Mouse (Mus musculus) spleen, adult 12 weeks (tissue): ENCODE data around the gene Tdrd1.

ENCODE experiments used
- DNase-seq: peaks from one replicate; pipeline ENCODE4 v3.0.0; 2022; ENCODE audit warnings: low spot score

The Tdrd1 gene

DNA sequence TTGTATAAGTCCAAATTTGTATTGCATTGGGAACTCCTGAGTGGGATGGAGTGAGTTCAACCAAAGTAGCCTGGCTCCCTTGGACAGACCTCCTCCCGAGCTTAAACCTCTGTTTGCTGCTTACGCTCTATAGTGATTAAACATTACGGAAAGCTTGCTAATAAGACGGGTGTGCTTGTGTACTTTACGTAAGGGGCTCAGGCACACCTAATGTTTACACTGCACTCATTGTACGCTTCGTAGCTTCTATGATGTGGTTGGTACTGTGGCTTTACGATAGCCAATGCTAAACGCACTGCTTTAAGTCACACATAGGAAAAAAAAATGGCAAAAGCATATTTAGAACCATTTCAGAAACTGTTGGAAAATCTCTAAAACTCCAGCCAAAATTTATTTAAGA, 3.3 kb downstream of the Tdrd1 start:
- no peak for DNase-seq

DNA sequence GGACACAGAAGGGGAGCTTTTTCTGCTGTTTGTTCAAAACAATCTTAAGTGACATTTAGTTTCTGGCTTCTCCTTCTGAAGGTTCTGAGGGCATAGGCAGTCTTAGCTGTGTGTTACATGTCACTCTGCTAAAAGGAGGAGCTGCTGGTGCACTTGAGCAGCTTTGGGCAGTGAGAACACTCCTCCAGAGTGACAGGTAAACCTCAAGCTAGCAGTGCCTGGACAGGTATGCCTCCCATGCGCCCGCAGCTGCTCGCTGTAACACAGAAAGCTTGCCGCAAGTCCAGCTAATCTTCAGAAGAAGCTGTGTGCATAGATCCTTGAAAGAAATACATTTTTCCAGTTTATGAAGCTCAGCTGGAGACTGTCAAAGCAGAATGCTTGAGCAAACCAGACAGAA, 4.2 kb downstream of the Tdrd1 start:
- no peak for DNase-seq

DNA sequence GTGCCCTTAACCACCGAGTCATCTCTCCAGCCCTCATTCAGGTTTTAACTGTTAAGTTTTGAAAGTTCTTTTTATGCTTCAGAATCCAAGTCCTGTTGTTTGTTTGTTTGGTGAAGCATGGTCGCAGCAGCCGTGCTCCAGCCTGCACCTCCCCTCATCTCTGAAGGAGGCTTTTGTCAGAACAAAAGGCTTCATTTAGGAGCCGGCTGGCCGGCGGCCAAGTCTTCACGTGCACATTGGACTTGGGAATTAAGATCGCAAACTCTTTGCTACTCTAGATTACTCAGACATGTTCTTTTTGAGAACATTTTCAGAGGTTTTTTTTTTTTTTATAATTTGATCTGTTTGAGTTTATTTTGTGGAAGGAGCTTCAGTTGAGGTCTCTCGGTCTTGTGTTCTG, 9.3 kb downstream of the Tdrd1 start:
- no peak for DNase-seq

DNA sequence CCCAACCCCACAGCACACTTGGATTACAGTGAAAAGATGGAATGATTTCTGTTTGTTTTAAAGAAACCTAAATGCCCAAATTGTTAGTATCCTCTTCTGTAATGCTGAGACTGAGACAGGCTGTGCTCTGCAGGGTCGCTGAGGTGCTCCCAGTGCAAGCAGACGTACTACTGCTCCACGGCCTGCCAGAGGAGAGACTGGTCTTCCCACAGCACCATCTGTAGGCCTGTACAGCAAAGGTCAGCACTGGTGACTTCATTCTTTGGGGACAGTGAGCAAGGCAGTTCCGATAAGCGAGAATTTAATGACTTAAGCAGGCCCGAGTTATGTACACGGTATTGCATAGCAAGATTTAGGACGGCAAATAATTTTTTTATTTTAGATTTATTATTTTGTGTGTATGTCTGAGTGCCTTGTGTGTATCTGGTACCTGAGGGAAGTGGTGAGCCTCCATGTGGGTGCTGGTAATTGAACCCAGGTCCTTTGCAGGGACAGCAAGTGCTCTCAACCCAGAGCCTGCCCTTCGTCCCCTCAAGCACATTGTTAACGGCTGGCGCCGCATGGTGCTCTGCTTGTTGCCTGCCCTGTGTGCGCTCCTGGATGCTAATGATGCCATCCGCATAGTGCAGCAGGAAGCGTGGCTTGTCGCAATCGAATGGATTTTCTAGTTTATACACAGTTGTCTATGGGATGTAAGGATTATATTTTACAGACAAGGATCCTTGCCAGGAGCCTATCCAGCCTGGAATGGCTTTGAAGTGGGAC, 13.1 kb downstream of the Tdrd1 start:
- DNase-seq: no peak

DNA sequence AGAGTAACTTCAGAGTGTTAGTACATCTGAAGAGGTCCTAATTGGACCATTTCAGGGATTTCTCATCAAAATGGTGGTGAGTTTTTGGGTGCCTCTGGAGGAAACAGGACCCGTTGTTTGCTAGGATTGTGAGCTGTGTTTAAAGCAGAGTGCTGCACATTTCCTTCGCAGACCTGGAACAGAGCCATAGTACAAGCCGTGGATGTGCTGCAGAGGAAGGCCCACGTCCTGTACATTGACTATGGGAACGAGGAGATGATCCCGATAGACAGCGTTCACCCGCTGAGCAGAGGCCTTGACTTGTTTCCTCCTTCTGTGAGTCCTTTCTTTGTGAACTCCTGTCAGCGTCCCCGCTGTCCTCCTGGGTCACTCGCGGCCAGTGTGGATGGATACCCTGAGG, 17.0 kb downstream of the Tdrd1 start:
- DNase-seq: no peak

DNA sequence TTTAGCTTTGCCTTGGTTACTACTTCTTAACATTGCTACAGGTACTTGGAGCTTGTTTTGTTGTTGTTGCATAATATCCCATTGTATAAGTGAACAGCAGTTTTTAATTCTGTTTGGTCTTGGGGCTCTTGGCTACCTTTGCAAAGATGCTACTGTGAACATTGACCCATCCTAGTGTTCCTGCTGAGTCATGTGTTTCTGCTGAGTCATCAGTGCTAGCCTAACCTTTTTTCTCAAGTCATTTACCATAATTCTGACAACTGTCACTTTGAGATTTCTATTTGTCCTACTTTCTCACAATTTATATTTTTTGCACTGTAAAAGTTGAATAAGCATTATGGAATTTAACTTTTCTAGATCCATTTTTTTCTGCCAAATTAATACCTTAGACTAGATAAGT, 26.6 kb downstream of the Tdrd1 start:
- DNase-seq: no peak

DNA sequence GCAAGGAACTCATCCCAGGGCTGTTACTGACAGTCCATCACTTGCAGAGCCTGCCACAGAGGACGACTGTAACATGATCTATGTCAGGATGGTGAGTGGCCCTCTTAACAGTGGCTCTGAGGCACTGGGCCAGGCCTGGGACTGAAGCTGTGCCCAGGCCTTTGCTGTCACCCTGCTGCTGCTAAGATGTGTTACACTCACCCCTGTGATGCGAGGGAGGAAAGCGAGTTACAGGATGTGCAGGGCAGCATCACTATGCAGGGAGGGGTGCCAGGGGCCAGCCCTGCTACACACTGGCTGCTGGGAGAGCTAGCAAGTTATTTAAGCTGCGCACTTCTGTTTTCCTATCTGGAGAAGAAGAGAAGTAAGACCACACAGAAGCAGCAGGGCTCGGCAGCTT, 30.4 kb downstream of the Tdrd1 start:
- DNase-seq: no peak

DNA sequence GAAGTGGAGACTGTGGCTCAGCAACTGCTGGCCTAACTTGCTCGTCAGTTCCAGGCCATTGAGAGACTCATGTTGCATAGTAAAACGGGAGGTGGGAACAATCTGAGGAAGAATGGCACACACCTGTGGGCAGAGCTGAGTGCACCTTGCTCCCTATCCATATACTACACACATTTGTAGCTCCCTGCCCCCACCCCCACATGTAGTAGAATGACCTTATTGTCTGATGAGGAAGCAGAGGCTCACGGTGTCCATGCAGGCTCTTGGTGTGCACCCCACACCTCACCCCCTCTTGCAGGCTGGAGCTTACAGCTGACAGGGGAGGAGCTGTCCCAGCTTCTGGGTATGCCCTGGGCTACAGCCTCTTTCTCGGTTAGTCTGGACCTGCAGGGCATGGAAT, 41.7 kb downstream of the Tdrd1 start:
- DNase-seq: no peak

DNA sequence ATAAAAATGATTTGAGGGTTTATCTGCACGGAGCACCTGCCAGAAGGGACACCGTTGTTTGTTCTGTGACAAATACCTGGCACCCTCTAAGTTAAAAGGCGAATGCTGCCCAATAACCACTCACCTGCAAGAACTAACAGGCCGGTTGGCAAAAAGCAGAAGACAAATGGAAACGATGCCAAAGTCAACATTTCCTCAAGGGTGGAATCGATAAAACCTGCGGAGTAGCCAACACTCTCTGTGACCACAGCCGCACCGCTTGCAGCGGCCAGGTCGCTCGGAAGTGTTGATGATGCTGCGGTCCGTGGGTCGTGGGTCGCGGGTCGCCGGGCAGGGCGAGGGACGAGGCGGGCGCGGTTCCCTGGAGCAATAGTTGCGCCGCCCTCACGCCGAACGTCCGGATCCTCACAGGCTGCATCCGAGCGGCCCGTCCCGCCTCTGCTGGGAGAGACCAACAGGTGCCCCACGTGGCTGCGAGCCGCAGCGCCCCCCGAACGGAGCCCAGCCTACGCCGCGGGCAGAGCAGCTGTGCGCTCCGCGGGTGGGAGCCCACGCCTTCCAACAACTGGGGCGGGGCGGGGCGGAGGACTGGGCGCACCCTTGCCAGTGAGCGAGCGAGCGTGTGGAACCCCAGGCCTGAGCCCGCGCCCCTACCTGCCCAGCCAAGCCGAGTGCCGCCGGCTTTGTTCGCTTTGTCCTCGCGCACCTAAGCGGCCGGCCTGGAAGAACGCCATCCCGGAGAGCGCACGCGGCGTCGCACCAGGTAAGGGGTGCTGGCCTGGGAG, 48.0 kb downstream of the Tdrd1 start, which contains the start of gene Vwa2:
Vwa2 (plus strand) TSS at position 434 of the 785 bp plus-strand sequence.
- no peak for DNase-seq

DNA sequence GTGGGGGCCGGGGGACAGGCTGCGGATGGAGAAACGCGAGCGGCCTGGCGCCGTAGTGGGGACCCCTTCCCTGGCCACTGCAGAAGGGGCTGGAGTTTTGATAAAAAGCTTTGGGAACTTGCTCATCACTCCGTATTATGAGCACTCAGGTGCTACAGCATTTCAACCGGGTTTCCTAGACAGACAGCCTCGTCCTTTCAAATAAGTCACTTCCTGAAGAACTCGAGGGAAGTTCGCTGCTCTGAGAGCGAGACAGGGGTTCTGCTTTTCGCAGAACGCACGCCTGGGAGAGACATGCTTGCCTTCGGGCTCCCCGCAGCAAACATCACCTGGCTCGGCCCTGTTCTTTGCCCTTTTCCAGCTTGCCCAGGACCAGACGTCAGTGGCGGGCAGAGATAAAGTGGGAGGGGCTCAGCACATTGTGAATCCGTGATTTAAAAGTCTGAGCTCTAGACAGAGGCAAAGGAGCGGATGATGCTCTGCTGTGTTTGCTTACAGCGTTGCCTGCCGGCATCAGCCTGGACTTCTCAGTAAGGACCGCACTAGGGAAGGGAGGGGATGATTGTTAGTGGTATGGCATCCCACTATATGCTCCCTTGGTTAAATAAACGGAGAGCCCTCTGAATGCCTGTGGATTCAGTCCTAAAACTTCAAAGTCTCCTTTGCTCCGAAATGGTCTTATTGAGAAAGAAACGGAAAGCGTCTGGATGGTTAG, 48.7 kb downstream of the Tdrd1 start:
- DNase-seq: no peak

DNA sequence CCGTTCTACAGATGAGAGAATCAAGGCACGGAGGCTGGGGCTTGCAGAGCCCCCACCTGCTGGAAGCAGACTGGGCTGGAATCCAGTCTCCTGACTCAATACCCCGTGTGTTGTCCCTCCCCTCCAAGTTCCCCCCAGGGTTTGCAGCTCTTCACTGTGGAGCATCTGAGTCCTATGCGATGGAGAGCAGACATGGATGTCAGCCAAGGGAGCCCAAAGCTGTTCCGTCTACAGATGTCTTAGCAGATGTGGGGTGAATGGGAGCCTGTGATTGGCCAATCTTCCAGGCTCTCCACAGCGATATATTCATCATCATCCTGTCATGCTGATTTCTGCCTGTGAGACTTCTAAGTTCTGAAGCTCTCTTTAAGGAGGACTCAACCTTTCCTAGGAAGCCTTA, 51.4 kb downstream of the Tdrd1 start:
- no peak for DNase-seq

DNA sequence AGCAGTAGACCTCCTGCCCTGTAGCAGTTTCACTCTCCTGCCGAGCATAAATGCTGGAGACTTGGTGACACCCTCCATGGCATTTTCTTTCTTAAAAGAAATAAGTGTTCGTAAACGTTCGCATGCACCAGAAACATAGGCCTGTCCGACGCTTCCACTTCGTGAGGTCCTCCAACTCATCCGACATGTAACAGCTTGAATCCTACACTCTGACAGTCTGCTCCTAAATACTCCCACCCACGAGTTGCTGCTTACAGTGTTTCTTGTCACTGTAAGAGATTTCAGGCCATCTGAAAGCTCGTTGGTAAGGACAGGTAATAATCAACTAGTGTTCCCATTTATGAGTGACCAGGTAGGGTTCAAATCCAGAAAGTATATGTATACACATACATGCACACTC, 61.9 kb downstream of the Tdrd1 start:
- DNase-seq: no peak

DNA sequence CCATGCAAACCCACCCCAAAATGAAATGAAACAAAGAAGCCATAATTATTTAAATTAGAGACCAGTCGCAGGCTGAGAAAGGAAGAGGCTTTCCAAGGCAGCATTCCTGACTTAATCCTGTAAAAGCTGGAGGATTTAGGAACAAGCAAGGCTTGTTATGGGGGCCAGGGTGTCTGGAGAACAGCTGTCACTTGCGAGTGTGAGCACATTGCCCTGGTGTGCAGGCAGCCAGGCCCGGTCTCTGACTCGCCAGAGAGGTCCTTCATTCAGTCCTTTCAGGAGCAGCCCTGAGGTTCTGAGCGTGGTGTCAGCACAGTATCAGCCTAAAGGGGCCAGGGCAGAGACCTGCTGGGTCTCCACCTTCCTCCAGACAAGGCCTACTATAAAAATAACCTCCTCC, 62.6 kb downstream of the Tdrd1 start:
- DNase-seq: no peak

DNA sequence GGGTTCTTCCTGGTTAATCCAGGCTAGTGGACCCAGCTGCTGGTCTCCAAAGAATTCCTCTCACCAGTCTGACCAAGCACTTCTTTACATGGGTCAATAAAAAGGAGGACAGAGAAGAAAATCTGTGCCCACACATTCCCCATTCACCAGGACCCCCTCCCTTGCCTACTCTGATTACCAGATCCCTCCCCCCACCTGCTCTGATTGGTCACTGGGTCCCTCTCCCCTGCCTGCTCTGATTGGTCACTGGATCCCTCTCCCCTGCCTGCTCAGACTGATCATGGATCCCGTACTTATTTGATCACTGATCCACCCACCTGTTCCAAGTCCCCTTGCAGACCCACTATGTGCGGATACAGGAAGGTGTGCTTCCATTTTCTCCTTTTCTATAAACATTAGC, 65.4 kb downstream of the Tdrd1 start:
- no peak for DNase-seq

DNA sequence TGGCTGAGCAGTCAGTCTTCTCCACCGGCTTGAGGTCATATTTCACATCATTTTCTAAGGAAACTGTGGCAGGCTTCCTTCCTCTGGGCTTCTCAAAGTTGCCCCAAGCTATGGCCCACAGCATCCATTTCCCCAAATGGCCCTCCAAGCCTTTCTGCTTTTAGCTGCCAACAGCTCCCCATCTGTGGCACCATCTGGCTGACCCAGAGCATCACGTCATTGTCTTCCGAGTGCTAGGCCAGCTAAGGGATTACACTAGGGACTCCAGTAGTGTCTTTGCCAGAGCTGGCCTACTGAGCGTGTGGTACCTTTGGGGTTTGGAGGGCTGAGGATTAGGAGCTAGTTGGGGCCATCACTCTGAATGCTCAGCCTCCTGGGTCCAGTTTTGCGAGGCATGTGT, 66.6 kb downstream of the Tdrd1 start:
- no peak for DNase-seq

DNA sequence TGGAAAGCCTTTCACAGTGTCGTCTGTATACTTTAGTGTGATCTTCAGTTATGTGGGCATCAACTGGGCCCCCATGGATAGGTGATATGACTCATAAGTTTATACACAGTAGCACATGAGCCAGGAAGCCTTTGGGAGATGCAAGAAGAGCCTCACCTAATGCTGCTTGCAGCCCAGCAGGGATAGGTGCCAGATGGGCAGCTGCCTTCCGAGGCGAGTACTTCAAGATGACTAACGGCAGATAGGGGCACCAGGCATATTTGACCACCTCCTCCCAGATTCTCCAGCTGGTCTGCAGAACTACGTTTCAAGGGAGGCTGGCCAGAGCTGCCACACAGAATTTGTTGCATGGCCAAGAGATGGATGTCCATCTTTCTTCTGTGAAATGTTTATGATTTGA, 67.3 kb downstream of the Tdrd1 start:
- DNase-seq: no peak

DNA sequence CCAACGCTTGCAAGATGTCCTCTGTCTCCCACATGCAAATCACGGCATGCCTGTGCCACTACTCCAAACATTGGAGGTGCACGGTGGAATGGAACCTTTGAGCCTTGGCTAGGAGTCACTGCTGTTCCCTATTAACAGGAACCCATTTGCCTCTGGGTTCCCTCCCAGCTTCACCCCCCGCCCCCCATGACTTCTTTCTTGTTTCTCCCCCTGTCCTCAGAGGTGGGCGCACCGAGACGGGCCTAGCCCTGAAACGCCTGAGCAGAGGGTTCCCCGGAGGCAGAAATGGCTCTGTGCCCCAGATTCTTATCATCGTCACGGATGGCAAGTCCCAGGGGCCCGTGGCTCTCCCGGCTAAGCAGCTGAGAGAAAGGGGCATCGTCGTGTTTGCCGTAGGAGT, 71.6 kb downstream of the Tdrd1 start:
- DNase-seq: no peak

DNA sequence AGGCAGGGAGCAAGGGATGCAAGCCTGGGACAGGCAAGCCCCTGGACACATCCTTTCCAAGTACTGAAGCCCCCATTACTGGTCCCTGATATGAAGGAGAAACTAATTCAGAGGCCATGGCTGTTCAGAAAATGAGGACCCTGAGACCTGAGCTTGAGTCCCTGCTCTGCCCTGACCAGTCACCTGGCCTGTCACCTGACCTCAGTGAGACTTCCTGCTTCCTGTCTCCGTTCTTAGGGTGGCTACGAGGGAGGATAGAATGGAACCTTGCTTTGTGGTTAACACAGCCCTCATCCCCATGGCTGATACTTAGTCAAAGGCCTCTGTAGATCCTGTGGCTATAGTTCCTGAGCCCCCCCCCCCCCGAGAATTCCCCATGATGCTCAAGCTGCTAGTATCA, 78.1 kb downstream of the Tdrd1 start:
- no peak for DNase-seq

DNA sequence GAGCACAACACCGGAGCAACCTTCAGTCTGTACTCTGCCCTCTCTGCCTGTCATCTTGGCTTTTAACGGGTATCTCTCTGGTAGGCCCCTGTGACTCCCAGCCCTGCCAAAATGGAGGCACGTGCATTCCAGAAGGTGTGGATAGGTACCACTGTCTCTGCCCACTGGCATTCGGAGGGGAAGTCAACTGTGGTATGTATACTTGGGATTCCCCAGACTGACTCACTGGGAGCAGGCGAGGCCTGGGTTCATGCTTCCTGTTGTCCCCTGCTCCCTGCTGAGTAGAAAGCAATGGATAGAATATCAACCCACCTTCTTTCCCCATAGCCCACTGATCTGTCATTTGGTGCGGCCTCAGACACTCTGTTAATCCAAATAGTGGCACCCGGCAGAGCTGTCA, 79.4 kb downstream of the Tdrd1 start:
- no peak for DNase-seq

DNA sequence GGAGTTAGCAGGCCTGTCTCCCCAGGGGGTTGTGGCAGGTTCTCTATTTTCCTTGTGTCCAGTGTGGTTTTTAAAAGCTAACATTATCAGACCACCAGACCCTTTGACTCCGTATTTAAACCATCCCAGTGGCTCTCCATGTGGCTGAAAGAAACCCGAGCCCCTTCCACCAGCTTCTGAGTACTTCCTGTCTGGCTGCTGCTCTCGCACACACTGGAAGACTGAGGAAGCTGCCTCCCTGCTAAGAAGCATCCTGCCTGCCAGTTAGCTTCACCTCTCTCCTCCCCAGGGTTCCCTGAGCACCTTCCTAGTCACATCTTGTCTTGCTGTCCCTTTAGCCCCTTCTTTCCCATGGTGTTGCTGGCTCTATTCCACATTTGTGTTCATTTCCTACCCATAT, 81.8 kb downstream of the Tdrd1 start:
- DNase-seq: no peak

DNA sequence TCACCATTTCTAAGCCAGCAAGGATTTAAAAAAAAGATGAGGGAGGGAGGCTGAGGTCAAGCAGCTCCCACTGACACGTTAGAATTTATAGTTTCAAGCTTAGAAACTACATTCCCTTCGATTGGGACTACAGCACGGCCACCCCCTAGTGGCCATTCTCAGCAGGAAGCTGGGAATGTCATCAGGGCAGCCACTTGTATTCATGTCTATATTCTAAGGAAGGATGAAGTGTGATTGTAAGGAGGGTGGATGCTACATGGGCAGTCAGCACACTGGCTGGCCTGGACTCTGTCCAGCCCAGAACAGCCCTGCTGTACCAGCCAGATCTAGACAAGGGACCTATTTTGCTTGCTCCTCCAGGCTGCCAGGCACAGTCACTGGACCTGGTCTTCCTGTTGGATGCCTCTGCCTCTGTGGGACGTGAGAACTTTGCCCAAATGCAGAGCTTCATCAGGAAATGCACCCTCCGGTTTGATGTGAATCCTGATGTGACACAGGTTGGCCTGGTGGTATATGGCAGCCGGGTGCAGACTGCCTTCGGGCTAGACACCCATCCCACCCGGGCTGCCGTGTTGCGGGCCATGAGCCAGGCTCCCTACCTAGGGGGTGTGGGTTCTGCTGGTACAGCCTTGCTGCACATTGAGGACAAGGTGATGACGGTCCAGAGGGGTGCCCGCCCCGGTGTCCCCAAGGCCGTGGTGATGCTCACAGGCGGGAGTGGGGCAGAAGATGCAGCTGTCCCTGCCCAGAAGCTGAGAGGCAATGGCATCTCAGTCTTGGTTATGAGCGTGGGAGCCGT, 82.7 kb downstream of the Tdrd1 start:
- DNase-seq: no peak

DNA sequence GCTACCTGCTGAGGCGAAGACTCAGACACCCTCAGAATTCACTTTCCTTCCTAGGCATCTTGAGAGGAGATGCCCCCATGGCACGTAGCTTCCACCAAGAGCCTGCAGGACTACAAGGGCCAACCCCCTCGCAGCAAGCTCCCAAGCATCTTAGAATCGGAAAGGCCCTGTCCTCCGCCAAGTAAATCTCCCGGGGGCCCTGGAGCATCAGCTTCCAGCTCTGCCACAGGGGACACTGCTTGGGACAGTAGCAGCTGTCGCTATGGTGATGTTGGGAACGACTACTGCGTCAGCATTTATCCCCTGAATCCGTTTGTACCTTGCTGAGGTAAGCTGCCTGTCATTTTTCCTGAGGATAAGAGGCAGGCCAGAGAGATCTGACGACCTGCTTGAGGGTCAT, 84.6 kb downstream of the Tdrd1 start:
- no peak for DNase-seq
